Mouse (Mus musculus): ENCODE measurements at regions not wholly inside any gene's neighbourhood (a gene's known extent, or its start where the extent isn't known, plus 50 kb on each side); places are given as distances from the start of the nearest gene placed in this dataset.

GRCm38 (mm10) chr19:23066726-23067125 lies 74.3 kb upstream of the Klf9 start:
- H3K27ac ChIP-seq: no peak overlapping the region
- H3K4me3 ChIP-seq: no peak overlapping the region
- H3K4me1 ChIP-seq: no peaks in the 10 kb centered on the region
- H3K27me3 ChIP-seq (ENCODE audit: poor library complexity, severe bottlenecking): no peaks in the 10 kb centered on the region
- DNase-seq (ENCODE audit: extremely low spot score, low spot score): no peak
- WGBS: 90% methylated on average over 2 of the region's 2 CpGs
- no peaks in the 10 kb centered on the region for H3K9me3 ChIP-seq
- no peaks in the 10 kb centered on the region for H3K36me3 ChIP-seq (replicated peaks)

GRCm38 (mm10) chr19:23068600-23068999 lies 72.4 kb upstream of the Klf9 start:
- Histone ChIP-seq H3K27me3 (ENCODE audit: poor library complexity, severe bottlenecking) (no peaks in the 10 kb centered on the region), H3K9me3 (no peaks in the 10 kb centered on the region), H3K36me3 (replicated peaks) (no peaks in the 10 kb centered on the region), H3K27ac (no peak overlapping the region), H3K4me3 (no peak overlapping the region), H3K4me1 (no peaks in the 10 kb centered on the region)
- WGBS: 96% methylated on average over 3 of the region's 3 CpGs
- DNase-seq (ENCODE audit: extremely low spot score, low spot score): no peak

GRCm38 (mm10) chr19:23069656-23070055 lies 71.4 kb upstream of the Klf9 start:
- 95% methylated on average over 1 of the region's 1 CpGs for WGBS
- Histone ChIP-seq H3K4me3 (no peak overlapping the region), H3K27me3 (ENCODE audit: poor library complexity, severe bottlenecking) (no peaks in the 10 kb centered on the region), H3K27ac (no peak overlapping the region), H3K4me1 (no peaks in the 10 kb centered on the region), H3K9me3 (no peaks in the 10 kb centered on the region), H3K36me3 (replicated peaks) (no peaks in the 10 kb centered on the region)
- no peak for DNase-seq (ENCODE audit: extremely low spot score, low spot score)

GRCm38 (mm10) chr19:23071000-23071399 lies 70.0 kb upstream of the Klf9 start:
- 64% methylated on average over 1 of the region's 1 CpGs for WGBS
- 0 out of 2 replicates have a peak, but pooled peaks cover 6% of the 10 kb centered on the region for H3K4me1 ChIP-seq

GRCm38 (mm10) chr19:23074602-23075570 lies 66.1 kb upstream of the Klf9 start:
- no peak overlapping the region for H3K4me3 ChIP-seq
- H3K27ac ChIP-seq: no peak overlapping the region
- no peak for DNase-seq (ENCODE audit: extremely low spot score, low spot score)
- H3K27me3 ChIP-seq (ENCODE audit: poor library complexity, severe bottlenecking): no peaks in the 10 kb centered on the region
- H3K4me1 ChIP-seq: 0 out of 2 replicates have a peak, but pooled peaks cover 6% of the 10 kb centered on the region
- H3K36me3 ChIP-seq (replicated peaks): no peaks in the 10 kb centered on the region
- 86% methylated on average over 14 of the region's 14 CpGs for WGBS
- no peaks in the 10 kb centered on the region for H3K9me3 ChIP-seq

More at GRCm38 (mm10) chr19:23071000-23071399, 70.0 kb upstream of the Klf9 start:
- no peak for DNase-seq (ENCODE audit: extremely low spot score, low spot score)
- H3K27ac ChIP-seq: no peak overlapping the region
- H3K4me3 ChIP-seq: no peak overlapping the region
- H3K36me3 ChIP-seq (replicated peaks): no peaks in the 10 kb centered on the region
- H3K27me3 ChIP-seq (ENCODE audit: poor library complexity, severe bottlenecking): no peaks in the 10 kb centered on the region
- H3K9me3 ChIP-seq: no peaks in the 10 kb centered on the region

- H3K4me3 ChIP-seq: no peak overlapping the region
- H3K27ac ChIP-seq: no peak overlapping the region
- H3K36me3 ChIP-seq (replicated peaks): no peaks in the 10 kb centered on the region
- 0 out of 2 replicates have a peak, but pooled peaks cover 6% of the 10 kb centered on the region for H3K4me1 ChIP-seq
- WGBS: 41% methylated on average over 5 of the region's 5 CpGs
- no peaks in the 10 kb centered on the region for H3K9me3 ChIP-seq
- no peaks in the 10 kb centered on the region for H3K27me3 ChIP-seq (ENCODE audit: poor library complexity, severe bottlenecking)
- DNase-seq (ENCODE audit: extremely low spot score, low spot score): no peak
Measured at GRCm38 (mm10) chr19:23075790-23076189, 65.2 kb upstream of the Klf9 start.

- DNase-seq (ENCODE audit: extremely low spot score, low spot score): no peak
- Histone ChIP-seq H3K4me1 (no peaks in the 10 kb centered on the region), H3K36me3 (replicated peaks) (no peaks in the 10 kb centered on the region), H3K27ac (no peak overlapping the region), H3K27me3 (ENCODE audit: poor library complexity, severe bottlenecking) (no peaks in the 10 kb centered on the region), H3K9me3 (no peaks in the 10 kb centered on the region), H3K4me3 (no peak overlapping the region)
- WGBS: 88% methylated on average over 7 of the region's 7 CpGs
Measured at GRCm38 (mm10) chr19:23085173-23085660, 55.8 kb upstream of the Klf9 start.

GRCm38 (mm10) chr19:23087575-23087974 lies 53.5 kb upstream of the Klf9 start:
- no peak for DNase-seq (ENCODE audit: extremely low spot score, low spot score)
- no peaks in the 10 kb centered on the region for H3K36me3 ChIP-seq (replicated peaks)
- no peaks in the 10 kb centered on the region for H3K27me3 ChIP-seq (ENCODE audit: poor library complexity, severe bottlenecking)
- H3K9me3 ChIP-seq: no peaks in the 10 kb centered on the region
- no peak overlapping the region for H3K27ac ChIP-seq
- 83% methylated on average over 3 of the region's 3 CpGs for WGBS
- no peaks in the 10 kb centered on the region for H3K4me1 ChIP-seq
- H3K4me3 ChIP-seq: no peak overlapping the region

GRCm38 (mm10) chr19:23089081-23089480 lies 51.9 kb upstream of the Klf9 start:
- 100% methylated on average over 1 of the region's 1 CpGs for WGBS
- no peaks in the 10 kb centered on the region for H3K4me1 ChIP-seq
- no peaks in the 10 kb centered on the region for H3K27me3 ChIP-seq (ENCODE audit: poor library complexity, severe bottlenecking)
- no peaks in the 10 kb centered on the region for H3K9me3 ChIP-seq
- no peak overlapping the region for H3K4me3 ChIP-seq
- no peak for DNase-seq (ENCODE audit: extremely low spot score, low spot score)
- no peaks in the 10 kb centered on the region for H3K36me3 ChIP-seq (replicated peaks)
- H3K27ac ChIP-seq: no peak overlapping the region

GRCm38 (mm10) chr19:23089761-23090514 lies 51.1 kb upstream of the Klf9 start:
- H3K4me1 ChIP-seq: no peaks in the 10 kb centered on the region
- no peaks in the 10 kb centered on the region for H3K36me3 ChIP-seq (replicated peaks)
- H3K27me3 ChIP-seq (ENCODE audit: poor library complexity, severe bottlenecking): no peaks in the 10 kb centered on the region
- 93% methylated on average over 8 of the region's 8 CpGs for WGBS
- DNase-seq (ENCODE audit: extremely low spot score, low spot score): no peak
- H3K27ac ChIP-seq: no peak overlapping the region
- no peaks in the 10 kb centered on the region for H3K9me3 ChIP-seq
- no peak overlapping the region for H3K4me3 ChIP-seq

Data from forebrain, embryonic 10.5 days (tissue).